Mouse (Mus musculus) B cell, adult 2 months (primary cell): ENCODE results near the gene Tmem229a.

ENCODE experiments used
- DNase-seq, 2 experiments: peaks; one replicate each; pipeline ENCODE4 v3.0.0; 2022

Tmem229a gene

GRCm38 (mm10) chr6:24955946-24956585, at the start of gene Tmem229a:
TSS of gene Tmem229a (minus strand) at chr6:24956297.
- DNase-seq: no peak

GRCm38 (mm10) chr6:24993754-24994153, 37.7 kb upstream of the Tmem229a start:
- DNase-seq: no peak

GRCm38 (mm10) chr6:24989836-24990235, 33.7 kb upstream of the Tmem229a start:
- DNase-seq: no peak

DNA sequence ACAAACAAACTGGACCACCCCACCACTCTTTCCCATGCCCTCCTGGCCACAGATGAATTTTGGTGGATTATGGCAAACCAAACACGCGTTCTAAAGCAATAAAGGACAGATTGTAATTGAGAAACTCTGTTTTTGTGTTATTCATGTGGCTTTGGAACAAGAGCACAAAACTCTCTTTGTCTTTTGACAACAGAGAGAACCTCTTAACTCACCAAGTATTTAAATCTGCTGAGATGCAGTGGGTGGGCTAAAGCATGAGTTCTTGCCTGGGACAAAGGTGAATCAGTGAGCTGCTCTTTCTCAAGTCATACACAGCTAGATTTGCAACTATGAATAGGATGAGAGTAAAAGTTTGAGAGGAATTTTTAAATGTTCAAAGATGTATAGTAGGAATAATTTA, 20.1 kb upstream of the Tmem229a start:
- DNase-seq: no peak

GRCm38 (mm10) chr6:24968471-24969223, 12.6 kb upstream of the Tmem229a start:
- DNase-seq: no peak

GRCm38 (mm10) chr6:24967726-24968125, 11.6 kb upstream of the Tmem229a start:
- DNase-seq: no peak

GRCm38 (mm10) chr6:24966010-24966682, 10.0 kb upstream of the Tmem229a start:
- no peak for DNase-seq

GRCm38 (mm10) chr6:24963754-24964153, 7.7 kb upstream of the Tmem229a start:
- no peak for DNase-seq

- DNase-seq: no peak
Measured at GRCm38 (mm10) chr6:24956586-24956973, 483 bp upstream of the Tmem229a start.

GRCm38 (mm10) chr6:24955131-24955945, 759 bp downstream of the Tmem229a start:
- no peak for DNase-seq

DNA sequence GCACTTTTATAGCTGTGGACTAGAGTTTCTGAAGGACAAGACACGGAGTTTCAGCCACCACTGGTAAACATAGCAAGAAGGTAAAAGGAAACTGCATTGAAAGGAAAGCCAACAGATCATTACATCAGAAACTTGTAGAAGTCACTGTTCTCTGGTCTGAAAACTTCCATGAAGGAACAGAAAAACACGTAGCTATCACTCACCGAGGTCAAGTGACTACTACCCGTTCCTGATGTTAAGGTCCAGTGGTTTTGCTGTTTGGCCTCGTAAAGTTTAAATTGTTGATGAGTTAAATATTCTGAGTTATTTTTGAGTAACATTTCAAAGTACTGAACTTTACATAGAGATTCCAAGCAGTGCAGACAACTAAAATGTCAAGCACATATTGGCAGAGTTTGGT, 2.0 kb downstream of the Tmem229a start:
- DNase-seq: no peak

DNA sequence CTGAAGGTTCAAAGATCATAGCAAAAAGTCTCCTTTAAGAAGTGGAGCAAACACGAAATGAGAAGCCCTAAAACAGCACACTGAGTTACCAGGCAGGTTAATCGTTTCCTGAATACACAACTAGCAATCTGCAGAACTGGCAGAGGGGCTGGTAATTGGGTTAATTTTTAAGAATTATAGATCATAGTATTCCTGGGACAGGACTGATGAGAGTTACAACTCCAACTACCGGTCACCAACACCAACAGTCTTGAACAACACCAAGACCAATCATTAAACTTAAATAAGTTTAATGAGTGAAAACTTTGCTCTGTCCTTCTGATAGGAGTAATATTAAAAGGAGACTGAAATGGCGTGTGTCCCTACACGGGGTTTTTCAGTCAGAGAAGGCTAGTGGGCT, 3.8 kb downstream of the Tmem229a start:
- no peak for DNase-seq

GRCm38 (mm10) chr6:24950669-24951068, 5.4 kb downstream of the Tmem229a start:
- DNase-seq: no peak

GRCm38 (mm10) chr6:24925076-24925785, 30.9 kb downstream of the Tmem229a start:
- no peak for DNase-seq

- DNase-seq: no peak
Measured at GRCm38 (mm10) chr6:24913591-24913990, 42.5 kb downstream of the Tmem229a start.

GRCm38 (mm10) chr6:24910728-24911105, 45.4 kb downstream of the Tmem229a start:
- no peak for DNase-seq

DNA sequence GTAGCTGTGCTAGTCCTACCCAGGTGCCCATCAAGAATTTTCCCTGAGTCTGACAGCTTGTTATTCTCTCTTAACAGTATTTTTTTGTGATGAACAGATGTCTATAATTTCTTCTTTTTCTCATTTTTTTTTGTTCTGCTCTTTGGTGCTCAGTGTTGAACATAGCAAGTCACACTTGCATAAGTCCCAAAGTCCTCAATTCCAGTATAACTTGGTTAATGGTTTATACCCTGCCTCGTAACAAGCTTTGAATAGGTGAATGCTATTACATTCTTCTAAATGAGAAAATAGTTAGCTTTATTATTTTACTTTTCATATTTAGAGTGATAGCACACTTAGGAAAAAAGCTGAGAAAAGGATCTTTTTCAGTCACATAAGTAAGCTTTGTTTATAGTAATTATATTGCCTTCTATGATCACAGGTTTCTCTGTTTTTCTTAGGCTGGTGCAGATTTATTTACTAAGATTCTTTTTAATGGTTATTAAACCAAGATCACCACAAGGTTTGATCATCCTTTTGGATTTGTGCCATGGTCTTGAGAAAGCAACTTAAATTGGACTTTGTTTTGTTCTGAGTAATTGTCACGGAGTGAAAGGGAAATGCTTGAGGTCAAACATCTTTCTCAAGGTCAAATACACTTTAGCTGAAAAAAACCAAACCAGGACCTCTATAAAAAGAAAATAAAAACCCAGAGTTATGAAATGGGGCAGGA, 45.9 kb downstream of the Tmem229a start:
- no peak for DNase-seq

DNA sequence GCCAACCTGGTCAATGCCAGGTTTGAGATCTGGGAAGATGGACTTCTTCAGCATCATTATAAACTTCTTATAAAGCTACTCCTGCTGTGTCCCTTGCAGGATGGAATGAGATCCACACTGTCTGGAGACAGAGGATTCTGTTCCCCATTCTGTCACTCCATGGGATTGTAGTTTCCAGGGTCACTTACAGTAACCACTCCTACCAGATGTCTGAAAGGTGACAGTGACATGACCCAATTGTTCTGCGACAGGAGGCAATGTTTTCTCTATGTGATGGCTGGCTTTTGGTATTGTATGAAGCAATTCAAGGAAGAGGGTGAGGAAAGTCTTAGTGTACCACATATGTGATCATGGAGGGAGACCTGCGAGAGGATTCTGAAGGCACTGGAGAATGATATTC, 48.3 kb downstream of the Tmem229a start:
- no peak for DNase-seq

GRCm38 (mm10) chr6:24905101-24905500, 51.0 kb downstream of the Tmem229a start:
- DNase-seq: no peak
